Mouse (Mus musculus) hindbrain, embryonic 13.5 days (tissue): ENCODE measurements around the gene C8a. TPM values are rescaled to one million over a fixed set of nuclear protein-coding genes. Genes with fewer than 3 reads are reported as not detected.

ENCODE experiments used
- ATAC-seq: fragments of 200-750 bp; cut with Nextera tagmentation; 2 replicates; pipeline ENCODE4 v1.8.0; 2017; ENCODE audit warnings: moderate TSS enrichment; ENCODE audit not compliant: low FRiP score
- H3K27ac ChIP-seq: fragments of 300-500 bp; sonication (generic); 2 replicates; pipeline ENCODE4 v1.5.1; 2015; ENCODE audit warnings: inconsistent platforms, mild to moderate bottlenecking, moderate library complexity
- H3K27me3 ChIP-seq: fragments of 300-500 bp; sonication (generic); 2 replicates; pipeline ENCODE4 v1.6.1; 2015; ENCODE audit warnings: mild to moderate bottlenecking, inconsistent platforms
- H3K36me3 ChIP-seq: fragments of 300-500 bp; sonication (generic); 2 replicates; pipeline ENCODE4 v1.6.1; 2015; ENCODE audit warnings: mild to moderate bottlenecking, inconsistent platforms
- H3K4me1 ChIP-seq: fragments of 300-500 bp; sonication (generic); replicated peaks from 2 replicates; pipeline ENCODE4 v1.6.1; 2015; ENCODE audit warnings: inconsistent platforms
- H3K4me2 ChIP-seq: fragments of 300-500 bp; sonication (generic); 2 replicates; pipeline ENCODE4 v1.6.1; 2015; ENCODE audit warnings: inconsistent platforms, mild to moderate bottlenecking, moderate library complexity
- H3K4me3 ChIP-seq: fragments of 300-500 bp; sonication (generic); 2 replicates; pipeline ENCODE4 v1.5.1; 2015; ENCODE audit warnings: mild to moderate bottlenecking, inconsistent platforms
- H3K9ac ChIP-seq: fragments of 300-500 bp; sonication (generic); 2 replicates; pipeline ENCODE4 v1.6.1; 2015; ENCODE audit warnings: mild to moderate bottlenecking, inconsistent platforms
- H3K9me3 ChIP-seq: fragments of 300-500 bp; sonication (generic); 2 replicates; pipeline ENCODE4 v1.6.1; 2016; ENCODE audit warnings: inconsistent platforms
- WGBS: fragments of 180-500 bp; shearing (Covaris S2); methylation state at CpG from one replicate; pipeline ENCODE4 v1.1.7; 2015; 5-methylcytosine and 5-hydroxymethylcytosine counted together
- polyA plus RNA-seq: library from polyadenylated mRNA; unstranded; fragments of >200 nt; fragmentation: Nextera tagmentation; extraction: Ambion mirVana; gene quantifications from 2 replicates; pipeline ENCODE4 v1.2.1, GENCODE M21; 2015

The C8a gene
- polyA plus RNA-seq, 1 experiment from 2014 or later, result not detected

GRCm38 (mm10) chr4:104888499-104889262 is 12.5 kb upstream of the C8a start:
- Histone ChIP-seq H3K9ac (no peak overlapping the region), H3K27me3 (0 out of 2 replicates have a peak, but pooled peaks cover 3% of the 10 kb centered on the region), H3K4me1 (peaks cover 34% of the 10 kb centered on the region), H3K4me3 (no peak overlapping the region), H3K27ac (no peak overlapping the region), H3K36me3 (no peaks in the 10 kb centered on the region), H3K9me3 (no peaks in the 10 kb centered on the region), H3K4me2 (no peak overlapping the region)
- ATAC-seq, result no peak
- 81% methylated on average over 9 of the region's 9 CpGs for WGBS

DNA sequence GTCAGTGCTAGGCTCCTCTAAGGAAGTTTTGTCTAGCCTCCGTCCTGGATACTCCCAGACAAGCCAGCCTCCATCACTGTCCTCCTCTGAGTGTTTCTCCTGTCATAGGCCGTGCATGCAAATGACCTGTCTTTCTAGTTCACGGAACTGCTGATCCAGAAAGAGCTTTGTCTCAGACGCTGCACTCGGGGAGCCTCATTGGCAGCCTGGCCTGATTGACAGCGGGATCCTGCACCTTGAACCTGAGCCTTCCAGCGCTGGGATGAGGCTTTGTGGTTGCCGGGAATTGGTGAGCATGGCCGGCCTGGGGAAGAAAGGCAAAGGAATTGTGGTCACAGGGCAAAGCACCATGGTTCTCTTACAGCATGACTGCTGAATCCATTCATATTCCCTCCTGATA is 11.3 kb upstream of the C8a start:
- Histone ChIP-seq H3K27me3 (0 out of 2 replicates have a peak, but pooled peaks cover 3% of the 10 kb centered on the region), H3K4me2 (no peak overlapping the region), H3K36me3 (no peaks in the 10 kb centered on the region), H3K4me1 (peaks cover 31% of the 10 kb centered on the region), H3K4me3 (no peak overlapping the region), H3K9me3 (no peaks in the 10 kb centered on the region), H3K27ac (no peak overlapping the region), H3K9ac (no peak overlapping the region)
- no peak for ATAC-seq
- 37% methylated on average over 9 of the region's 9 CpGs for WGBS

- no peaks in the 10 kb centered on the region for H3K9me3 ChIP-seq
- ATAC-seq, result no peak
- H3K9ac ChIP-seq, result no peak overlapping the region
- H3K4me1 ChIP-seq, result no peaks in the 10 kb centered on the region
- H3K27me3 ChIP-seq, result no peaks in the 10 kb centered on the region
- H3K4me3 ChIP-seq, result no peak overlapping the region
- WGBS, result 66% methylated on average over 4 of the region's 4 CpGs
- no peak overlapping the region for H3K4me2 ChIP-seq
- no peaks in the 10 kb centered on the region for H3K36me3 ChIP-seq
- H3K27ac ChIP-seq, result no peak overlapping the region
Measured at GRCm38 (mm10) chr4:104875832-104876231, 366 bp downstream of the C8a start.

GRCm38 (mm10) chr4:104870196-104870595 is 6.0 kb downstream of the C8a start:
- no peaks in the 10 kb centered on the region for H3K9me3 ChIP-seq
- H3K27me3 ChIP-seq, result no peaks in the 10 kb centered on the region
- H3K4me3 ChIP-seq, result no peak overlapping the region
- no peak overlapping the region for H3K9ac ChIP-seq
- H3K4me2 ChIP-seq, result no peak overlapping the region
- no peak for ATAC-seq
- H3K27ac ChIP-seq, result no peak overlapping the region
- H3K4me1 ChIP-seq, result no peaks in the 10 kb centered on the region
- WGBS, result 93% methylated on average over 5 of the region's 5 CpGs
- H3K36me3 ChIP-seq, result no peaks in the 10 kb centered on the region

DNA sequence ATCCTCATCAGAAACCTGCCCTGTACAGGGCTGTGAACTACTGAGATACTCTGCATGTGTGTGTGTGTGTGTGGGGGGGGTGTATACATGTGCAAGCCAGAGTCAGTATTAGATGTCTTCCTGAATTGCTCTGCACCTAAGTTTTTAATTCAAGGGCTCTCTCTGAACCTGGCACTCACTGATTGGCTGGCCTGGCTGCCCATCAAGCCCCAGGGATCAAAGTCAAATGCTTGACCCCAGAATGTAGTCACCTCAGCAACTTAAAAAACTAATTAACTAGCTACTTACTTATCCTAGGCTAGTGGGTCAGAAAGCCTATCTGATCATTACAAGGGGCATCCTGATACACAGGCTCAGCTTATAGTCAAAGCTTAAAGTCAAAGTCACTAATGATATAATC is 6.6 kb downstream of the C8a start:
- no peak overlapping the region for H3K4me2 ChIP-seq
- no peak overlapping the region for H3K4me3 ChIP-seq
- ATAC-seq, result no peak
- H3K9ac ChIP-seq, result no peak overlapping the region
- H3K36me3 ChIP-seq, result no peaks in the 10 kb centered on the region
- H3K27ac ChIP-seq, result no peak overlapping the region
- H3K27me3 ChIP-seq, result no peaks in the 10 kb centered on the region
- no peaks in the 10 kb centered on the region for H3K4me1 ChIP-seq
- H3K9me3 ChIP-seq, result no peaks in the 10 kb centered on the region

DNA sequence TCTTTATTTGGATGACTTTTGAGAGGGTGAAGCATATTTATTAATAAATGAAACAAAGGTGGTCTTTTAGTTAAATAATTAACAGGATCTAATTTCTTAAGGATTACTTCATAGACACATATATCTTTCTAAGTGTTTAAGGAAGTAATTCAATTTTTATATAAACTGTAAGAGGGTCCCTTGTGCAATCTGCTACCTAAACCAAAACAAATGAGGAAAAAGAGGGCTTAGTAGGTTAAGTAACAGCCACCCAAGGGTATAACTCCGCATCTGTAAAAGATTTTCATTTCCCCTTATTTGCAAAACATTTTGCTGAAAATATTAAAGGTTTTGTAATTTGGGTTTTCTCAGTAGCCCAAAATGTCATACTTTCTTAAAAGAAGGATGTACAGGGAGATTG is 11.8 kb downstream of the C8a start:
- WGBS, result 84% methylated on average over 1 of the region's 1 CpGs
- H3K27me3 ChIP-seq, result no peaks in the 10 kb centered on the region
- H3K4me1 ChIP-seq, result 0 out of 2 replicates have a peak, but pooled peaks cover 4% of the 10 kb centered on the region
- no peak overlapping the region for H3K27ac ChIP-seq
- H3K9ac ChIP-seq, result no peak overlapping the region
- no peaks in the 10 kb centered on the region for H3K36me3 ChIP-seq
- no peak for ATAC-seq
- H3K9me3 ChIP-seq, result no peaks in the 10 kb centered on the region
- H3K4me2 ChIP-seq, result no peak overlapping the region
- no peak overlapping the region for H3K4me3 ChIP-seq

DNA sequence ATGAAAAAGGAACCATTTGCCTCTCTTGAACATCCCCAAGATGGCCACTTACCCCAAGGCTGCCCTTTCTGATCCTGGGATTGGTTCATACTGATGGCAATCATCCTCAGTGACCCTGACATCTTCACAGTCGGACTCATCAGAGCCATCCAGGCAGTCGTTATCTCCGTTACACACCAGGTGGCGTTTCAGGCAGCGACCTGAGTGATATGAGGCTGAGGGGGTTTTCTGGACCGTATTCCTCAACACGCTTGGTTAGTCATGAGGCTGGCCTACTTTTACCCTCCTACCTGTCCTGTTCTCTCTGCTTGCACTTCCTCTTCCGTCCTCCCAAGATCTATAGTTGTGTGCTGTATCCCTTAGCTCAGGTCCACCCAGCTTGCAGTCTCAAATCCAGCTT is 15.0 kb downstream of the C8a start:
- Histone ChIP-seq H3K9me3 (no peaks in the 10 kb centered on the region), H3K27ac (no peak overlapping the region), H3K4me2 (no peak overlapping the region), H3K36me3 (no peaks in the 10 kb centered on the region), H3K4me1 (0 out of 2 replicates have a peak, but pooled peaks cover 4% of the 10 kb centered on the region), H3K9ac (no peak overlapping the region), H3K4me3 (no peak overlapping the region), H3K27me3 (no peaks in the 10 kb centered on the region)
- WGBS, result 87% methylated on average over 8 of the region's 8 CpGs
- ATAC-seq, result no peak

DNA sequence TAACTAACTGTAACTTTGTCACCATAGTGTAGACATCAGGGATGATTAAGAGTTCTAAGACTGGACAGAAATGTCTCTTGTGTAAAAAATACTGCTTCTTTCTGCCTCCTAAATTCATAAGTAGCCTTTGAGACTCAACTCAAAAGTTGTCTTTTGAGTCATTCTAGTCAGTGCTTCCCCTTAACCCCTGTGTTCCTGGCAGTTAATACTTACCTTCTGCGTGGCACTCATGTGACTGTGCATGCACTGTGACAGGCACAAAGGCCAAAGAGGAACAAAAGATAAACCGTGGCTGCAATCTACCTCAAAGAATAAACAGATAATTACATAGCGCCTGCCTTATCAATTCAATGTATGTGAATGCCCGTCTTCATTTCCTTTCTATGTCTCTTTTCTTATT is 18.4 kb downstream of the C8a start:
- ATAC-seq, result no peak
- WGBS, result 84% methylated on average over 4 of the region's 4 CpGs

DNA sequence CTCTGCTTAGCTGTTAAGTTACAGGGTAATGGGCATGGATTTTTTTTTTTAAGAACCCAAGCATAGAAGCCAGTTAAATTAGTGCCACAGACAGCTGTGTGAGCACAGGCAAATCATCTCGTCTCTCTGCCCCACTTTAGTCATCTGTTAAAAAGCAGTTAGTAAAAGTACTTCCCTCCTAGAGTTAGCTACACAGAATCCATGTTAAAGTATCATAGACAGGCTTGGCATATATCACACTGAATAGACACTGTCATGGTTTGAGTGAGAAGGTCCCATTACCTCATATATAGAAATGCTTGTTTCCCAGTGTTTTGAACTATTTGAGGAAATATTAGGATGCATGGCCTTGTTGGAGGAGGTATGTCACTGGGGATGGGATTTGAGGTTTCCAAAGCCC is 19.2 kb downstream of the C8a start, which contains the start of gene Gm17662:
Gene Gm17662 (plus strand): TSS at position 301 of the 400 bp plus-strand sequence.
- Histone ChIP-seq H3K9me3 (no peaks in the 10 kb centered on the region), H3K4me1 (no peaks in the 10 kb centered on the region), H3K36me3 (no peaks in the 10 kb centered on the region), H3K27ac (no peak within 1 kb of the TSS), H3K4me3 (no peak within 1 kb of the TSS), H3K9ac (no peak within 1 kb of the TSS), H3K4me2 (no peak within 1 kb of the TSS), H3K27me3 (no peaks in the 10 kb centered on the region)
- WGBS, result 80% methylated on average over 1 of the region's 1 CpGs
- no peak for ATAC-seq

More for the DNA sequence above, 18.4 kb downstream of the C8a start:
- Histone ChIP-seq H3K4me3 (no peak overlapping the region), H3K27ac (no peak overlapping the region), H3K4me1 (no peaks in the 10 kb centered on the region), H3K4me2 (no peak overlapping the region), H3K9me3 (no peaks in the 10 kb centered on the region), H3K36me3 (no peaks in the 10 kb centered on the region), H3K9ac (no peak overlapping the region), H3K27me3 (no peaks in the 10 kb centered on the region)

GRCm38 (mm10) chr4:104855216-104855615 is 21.0 kb downstream of the C8a start:
- 92% methylated on average over 2 of the region's 2 CpGs for WGBS
- no peaks in the 10 kb centered on the region for H3K36me3 ChIP-seq
- no peak for ATAC-seq

GRCm38 (mm10) chr4:104843546-104843945 is 32.7 kb downstream of the C8a start:
- H3K4me3 ChIP-seq, result no peak overlapping the region
- H3K4me1 ChIP-seq, result no peaks in the 10 kb centered on the region
- H3K36me3 ChIP-seq, result no peaks in the 10 kb centered on the region
- ATAC-seq, result no peak
- 36% methylated on average over 4 of the region's 4 CpGs for WGBS
- no peak overlapping the region for H3K27ac ChIP-seq
- no peaks in the 10 kb centered on the region for H3K27me3 ChIP-seq
- no peak overlapping the region for H3K9ac ChIP-seq
- no peaks in the 10 kb centered on the region for H3K9me3 ChIP-seq
- no peak overlapping the region for H3K4me2 ChIP-seq

More at GRCm38 (mm10) chr4:104855216-104855615, 21.0 kb downstream of the C8a start:
- H3K27me3 ChIP-seq, result no peaks in the 10 kb centered on the region
- H3K9me3 ChIP-seq, result no peaks in the 10 kb centered on the region
- H3K4me1 ChIP-seq, result no peaks in the 10 kb centered on the region
- no peak overlapping the region for H3K27ac ChIP-seq
- no peak overlapping the region for H3K4me3 ChIP-seq
- H3K9ac ChIP-seq, result no peak overlapping the region
- no peak overlapping the region for H3K4me2 ChIP-seq

DNA sequence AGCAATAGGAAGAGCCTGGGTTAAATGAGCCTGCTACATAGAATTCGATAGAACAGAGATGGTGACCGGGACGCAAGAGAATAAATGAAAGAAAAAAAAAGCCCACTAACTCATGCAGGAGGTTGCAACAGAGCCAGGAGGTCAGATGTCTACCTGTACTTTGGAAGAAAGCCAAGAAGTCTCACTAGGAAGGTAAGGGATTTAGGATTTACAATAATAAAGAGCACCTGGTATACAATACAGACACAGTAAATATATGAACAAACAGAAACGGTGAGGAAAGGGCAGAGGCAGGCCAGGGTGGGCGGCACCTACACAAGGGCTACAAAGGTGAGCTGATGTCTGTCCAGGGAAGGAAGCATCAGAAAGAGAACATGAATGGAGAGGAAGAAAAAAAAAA is 34.0 kb downstream of the C8a start:
- no peak for ATAC-seq
- Histone ChIP-seq H3K9ac (no peak overlapping the region), H3K27me3 (no peaks in the 10 kb centered on the region), H3K9me3 (no peaks in the 10 kb centered on the region), H3K27ac (no peak overlapping the region), H3K4me1 (0 out of 2 replicates have a peak, but pooled peaks cover 3% of the 10 kb centered on the region), H3K4me2 (no peak overlapping the region), H3K4me3 (no peak overlapping the region), H3K36me3 (no peaks in the 10 kb centered on the region)
- 78% methylated on average over 5 of the region's 5 CpGs for WGBS

DNA sequence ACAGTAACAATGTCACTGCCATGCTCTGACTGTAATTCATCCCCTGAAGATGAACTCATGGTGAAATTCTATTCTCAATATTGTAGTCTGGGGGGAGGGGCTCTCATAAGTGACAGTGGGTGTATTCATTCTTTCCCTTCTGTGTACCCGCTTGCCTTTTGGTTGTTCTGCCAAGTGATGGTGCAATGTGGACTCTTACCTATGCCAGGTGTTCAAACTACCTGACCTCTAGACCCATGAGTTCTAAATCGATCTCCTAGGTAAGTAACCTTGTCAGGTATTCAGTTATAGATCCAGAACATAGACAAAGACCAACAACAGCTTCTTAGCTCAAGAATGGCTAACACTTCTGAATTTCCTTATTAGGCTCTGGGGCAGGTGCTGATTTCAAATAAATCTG is 37.9 kb downstream of the C8a start:
- Histone ChIP-seq H3K4me2 (no peak overlapping the region), H3K9ac (no peak overlapping the region), H3K27ac (no peak overlapping the region), H3K9me3 (no peaks in the 10 kb centered on the region), H3K4me1 (peaks cover 18% of the 10 kb centered on the region), H3K36me3 (no peaks in the 10 kb centered on the region), H3K27me3 (no peaks in the 10 kb centered on the region), H3K4me3 (no peak overlapping the region)
- ATAC-seq, result no peak
- 91% methylated on average over 2 of the region's 2 CpGs for WGBS
